Mouse (Mus musculus) cerebellum, adult 11 months (tissue): ENCODE data around the gene Mau2.
"Not testable (repeated sequence)": the region's sequence is repeated elsewhere in the genome, so short reads cannot be mapped to it uniquely, and the experiment has no call there.

ENCODE experiments used
- DNase-seq: peaks from one replicate; pipeline ENCODE4 v3.0.0; 2022

The Mau2 gene

DNA sequence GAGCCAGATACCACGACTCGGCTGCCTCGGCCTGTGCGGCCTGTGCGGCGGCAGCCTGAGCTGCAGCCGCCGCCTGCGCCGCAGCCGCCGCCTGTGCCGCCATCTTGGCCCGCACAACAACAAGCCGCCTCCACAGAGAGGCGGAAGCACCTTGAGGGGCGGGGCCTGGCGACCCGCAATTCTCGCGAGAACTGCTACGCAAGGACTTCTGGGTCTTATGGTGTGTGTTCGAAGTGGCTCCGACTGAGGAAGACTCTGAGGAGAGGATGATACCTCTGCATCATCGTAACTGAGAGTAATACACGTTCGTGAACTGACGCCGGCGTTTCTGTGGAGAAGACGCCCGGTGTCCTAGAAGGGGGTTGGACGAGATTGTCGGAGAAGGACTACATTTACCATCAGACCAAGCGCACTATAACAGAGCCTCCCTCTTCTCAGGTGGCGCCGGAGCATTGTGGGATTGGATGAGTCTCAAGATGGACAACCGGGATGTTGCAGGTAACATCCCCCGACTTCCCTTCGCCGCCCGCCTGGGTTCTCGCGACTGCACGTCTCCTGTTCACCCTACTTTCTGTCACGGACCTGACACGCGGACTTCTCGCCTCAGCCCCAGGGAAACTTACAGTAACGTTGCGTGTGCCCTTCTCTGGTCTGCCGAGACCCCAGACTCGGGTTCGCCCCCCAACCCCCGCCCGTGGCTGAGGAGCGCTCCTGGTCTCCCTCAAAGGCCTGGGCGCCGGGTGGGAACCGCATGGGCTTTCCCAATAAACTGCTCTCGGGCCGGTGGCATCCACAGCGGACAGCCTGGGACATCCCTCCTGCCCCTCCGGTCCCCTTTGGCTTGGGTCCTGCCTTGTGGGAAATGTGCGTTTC is at the start of gene Mau2, which contains the start of gene Sugp1:
TSS of gene Mau2 (minus strand) at position 152 of the 873 bp plus-strand sequence.
TSS of gene Sugp1 (plus strand) at position 231 of the 873 bp plus-strand sequence.
- DNase-seq = peak; percentile 96

DNA sequence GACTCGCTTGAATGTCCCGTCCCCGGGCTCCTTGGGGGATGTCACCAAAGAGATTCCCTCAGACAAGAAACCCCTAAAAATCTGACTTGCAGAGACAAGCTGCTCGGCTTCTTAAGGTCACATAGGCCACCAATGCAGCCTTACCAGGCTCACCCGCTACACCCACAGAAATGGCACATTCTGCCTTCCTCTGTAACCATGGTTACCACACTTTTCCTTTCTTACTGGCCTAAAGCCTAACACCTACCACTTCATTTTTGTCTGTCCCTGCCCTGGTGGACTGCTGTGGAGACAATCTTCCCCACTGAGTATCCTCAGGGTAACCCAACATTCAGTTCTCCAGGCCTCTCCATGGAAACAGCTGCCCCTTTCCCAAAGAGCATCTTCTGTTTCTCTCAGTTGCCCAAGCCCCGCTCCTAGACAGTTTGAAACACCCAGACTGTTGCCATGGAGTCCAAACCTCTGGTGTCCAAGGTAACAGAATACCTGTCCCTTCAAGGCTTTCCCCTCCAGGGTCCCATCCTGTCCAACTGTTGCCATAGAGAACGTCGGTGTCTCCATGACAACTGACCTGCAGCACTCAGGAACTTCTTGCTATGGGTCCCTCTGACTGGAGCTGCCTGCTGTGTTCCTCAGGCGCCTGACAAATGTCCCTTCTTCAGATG is 46.9 kb upstream of the Mau2 start:
- DNase-seq = no peak

DNA sequence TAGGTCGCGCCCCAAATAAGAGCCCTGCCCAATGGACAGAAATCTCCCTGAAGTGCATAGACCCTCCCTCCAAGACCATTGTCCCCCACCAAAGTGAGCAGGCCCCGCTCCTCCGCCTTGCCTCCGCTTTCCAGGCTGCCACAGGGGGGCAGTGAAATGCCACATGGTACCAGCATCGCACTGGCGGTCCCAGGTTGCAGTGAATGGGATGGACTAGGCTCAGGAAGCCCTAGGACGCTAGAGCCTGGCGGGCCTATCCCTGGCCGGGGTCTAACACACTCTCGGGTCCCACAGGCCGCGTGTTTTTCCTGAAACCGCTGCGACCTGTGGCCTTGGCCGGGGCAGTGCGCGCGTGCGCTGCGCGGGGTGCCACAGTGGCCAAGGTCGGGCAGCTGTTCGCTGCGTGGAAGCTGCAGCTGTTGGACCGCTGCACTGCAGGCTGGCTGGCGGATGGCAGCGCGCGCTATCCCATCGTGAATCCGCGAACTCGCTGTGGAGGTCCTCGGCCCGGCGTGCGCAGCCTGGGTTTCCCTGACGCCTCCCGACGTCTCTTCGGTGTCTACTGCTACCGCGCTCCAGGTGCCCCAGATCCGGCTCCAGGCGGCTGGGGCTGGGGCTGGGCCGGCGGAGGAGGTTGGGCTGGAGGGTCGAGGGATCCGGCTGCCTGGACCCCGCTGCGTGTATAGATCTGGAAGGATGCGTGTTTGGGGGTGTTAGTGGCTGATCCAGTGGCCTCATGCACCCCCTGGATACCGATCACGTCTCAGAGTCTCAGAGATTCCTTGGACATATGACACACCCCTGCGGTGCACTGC is 45.5 kb upstream of the Mau2 start:
- peak; percentile 34 for DNase-seq

DNA sequence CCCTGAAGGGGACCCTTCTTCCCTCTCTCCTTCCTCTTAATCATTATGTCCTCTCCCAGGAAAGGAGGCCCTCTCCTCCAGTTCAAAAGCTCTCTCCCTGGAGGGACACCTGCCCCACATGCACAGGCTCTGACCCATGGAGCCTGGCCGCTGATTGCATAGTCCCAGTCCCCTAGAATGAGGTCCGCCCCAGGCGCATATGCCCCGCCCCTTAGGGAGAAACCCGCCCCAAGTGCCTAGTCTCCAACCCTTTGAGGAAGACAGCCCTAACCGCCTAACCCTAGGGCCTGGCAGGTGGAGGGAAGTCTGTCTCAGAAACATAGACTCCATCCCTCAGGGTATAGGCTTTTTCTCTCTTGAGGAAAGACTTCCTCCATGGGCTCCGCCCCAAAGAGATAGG is 44.7 kb upstream of the Mau2 start:
- no peak for DNase-seq

DNA sequence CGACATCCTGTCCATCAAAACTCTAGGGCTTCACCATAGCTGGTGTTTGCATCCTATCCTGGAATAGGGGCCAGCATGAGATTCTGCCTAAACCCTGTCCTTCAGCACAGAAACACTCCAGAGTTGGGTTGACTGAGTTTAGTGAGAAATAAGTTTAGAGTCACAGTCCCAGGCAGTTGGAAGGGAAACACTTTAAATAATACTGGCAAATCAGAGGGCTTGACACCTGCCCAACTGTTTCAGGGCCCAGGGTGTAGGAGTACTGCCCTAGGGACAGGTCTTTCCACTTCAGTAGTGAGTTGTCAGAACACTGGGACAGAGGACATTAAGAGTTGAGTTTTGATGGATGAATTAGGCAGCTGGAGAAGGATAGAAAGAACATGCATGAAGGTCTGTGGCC is 43.6 kb upstream of the Mau2 start:
- no peak for DNase-seq

DNA sequence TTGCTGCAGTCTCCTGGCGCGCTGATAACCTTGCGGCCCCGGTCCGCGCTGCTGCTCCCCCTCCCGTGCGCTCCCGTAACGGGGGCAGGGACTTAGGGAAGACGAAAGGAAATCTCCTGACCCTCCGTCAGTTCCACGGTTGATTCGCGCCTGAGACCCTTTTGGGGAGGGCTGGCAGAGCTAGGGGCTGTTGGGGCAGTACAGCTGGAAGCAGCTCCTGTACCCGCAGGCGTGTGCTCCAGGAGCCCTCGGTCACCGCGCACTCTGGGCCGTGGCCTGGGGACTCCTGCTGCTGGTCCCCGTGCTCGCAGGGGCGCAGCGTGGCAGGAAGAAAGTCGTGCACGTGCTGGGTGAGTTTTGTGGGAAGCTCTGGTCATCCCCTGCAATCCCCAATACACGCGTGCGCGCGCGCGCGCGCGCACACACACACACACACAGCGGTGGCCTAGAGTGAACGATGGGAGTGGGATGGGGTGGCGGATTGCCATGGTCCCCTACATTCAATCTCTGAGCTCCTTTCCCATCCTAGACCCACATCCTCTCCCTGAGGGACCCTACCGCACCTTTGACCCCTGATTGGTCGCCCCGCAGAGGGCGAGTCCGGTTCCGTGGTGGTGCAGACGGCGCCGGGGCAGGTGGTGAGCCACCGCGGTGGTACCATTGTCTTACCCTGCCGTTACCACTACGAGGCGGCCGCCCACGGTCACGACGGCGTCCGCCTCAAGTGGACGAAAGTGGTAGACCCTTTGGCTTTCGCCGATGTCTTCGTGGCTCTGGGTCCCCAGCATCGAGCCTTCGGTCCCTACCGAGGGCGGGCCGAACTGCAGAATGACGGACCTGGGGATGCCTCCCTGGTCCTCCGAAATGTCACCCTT is 41.9 kb upstream of the Mau2 start:
- DNase-seq = peak; percentile 52

DNA sequence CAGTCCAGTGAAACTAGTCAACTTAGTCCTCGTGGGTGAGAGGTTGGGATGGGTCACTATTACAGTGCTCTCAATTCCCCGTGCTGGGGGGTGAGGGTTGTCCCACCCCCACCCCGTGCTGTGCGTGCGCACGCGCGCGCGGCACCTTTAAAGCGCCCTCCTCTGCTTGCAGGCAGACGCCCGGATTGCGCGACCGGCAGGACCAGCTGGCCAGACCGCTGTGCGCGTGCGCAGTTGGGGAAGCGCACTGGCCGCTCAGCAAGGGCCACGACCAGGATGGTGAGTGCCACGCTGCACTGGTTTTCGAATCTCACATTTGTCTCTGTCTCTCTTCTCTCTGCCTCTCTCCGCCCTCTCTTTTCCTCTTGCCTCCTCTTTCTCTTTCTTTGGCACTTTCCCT is 40.8 kb upstream of the Mau2 start, which contains the start of gene Hapln4:
TSS of gene Hapln4 (plus strand) at position 173 of the 400 bp plus-strand sequence.
- peak; percentile 89 for DNase-seq

DNA sequence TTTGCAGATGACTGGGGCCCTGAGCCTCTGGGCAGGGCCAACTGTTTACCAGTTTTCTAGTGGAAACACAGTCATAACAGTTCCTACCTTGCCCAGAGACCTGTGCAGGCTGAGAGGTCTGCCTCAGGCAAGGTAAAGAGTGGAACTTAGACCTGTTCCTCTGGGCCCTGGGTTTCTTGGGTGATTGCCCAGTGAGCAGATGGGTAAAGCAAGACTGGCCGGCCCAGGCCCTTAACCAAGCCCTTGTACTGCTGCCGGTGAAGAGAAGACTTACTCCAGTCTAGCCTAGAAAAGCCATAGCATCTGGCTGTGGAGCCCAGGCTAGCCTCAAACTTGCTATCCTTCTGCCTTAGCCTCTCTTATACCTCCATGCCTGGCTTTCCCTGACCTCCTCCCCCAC is 39.4 kb upstream of the Mau2 start:
- no peak for DNase-seq

DNA sequence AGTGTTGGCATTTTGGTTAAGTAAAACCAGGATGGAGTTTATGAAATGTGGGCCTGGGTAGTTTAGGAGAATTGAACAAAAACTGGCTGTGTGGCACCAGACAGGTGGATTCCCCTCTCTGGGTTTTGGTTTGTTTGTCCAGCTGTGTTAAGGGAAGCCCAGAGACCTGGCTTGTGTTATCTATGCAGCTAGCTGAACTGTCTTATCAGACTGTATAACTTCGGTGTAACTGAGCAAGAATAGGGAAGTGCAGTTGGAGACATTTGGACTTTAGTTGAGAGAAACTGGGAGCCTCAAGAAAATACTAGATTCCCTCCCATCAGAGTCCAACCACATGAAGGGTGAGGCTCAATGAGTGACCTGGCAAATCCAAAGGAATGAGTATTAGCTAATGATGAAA is 31.1 kb upstream of the Mau2 start:
- no peak for DNase-seq

DNA sequence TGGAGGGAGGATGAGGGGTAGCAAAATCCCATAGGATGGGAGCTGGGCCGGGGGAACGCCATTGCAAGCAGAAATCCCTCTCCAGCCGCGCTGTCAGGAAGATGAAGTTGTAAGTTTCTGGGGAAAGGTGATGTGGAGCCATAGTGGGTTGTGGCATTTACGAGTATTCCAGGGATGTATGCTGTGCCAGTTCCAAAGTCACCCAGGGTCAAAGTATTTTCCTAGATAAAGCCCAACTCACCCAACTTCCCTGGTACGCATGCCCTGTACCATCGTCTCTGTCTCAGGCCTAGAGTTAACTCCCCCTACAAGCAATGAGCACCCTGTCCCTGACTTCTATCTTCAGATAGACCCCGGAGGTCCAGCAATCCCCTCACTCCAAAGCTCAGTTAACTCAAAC is 30.6 kb upstream of the Mau2 start:
- DNase-seq = no peak

DNA sequence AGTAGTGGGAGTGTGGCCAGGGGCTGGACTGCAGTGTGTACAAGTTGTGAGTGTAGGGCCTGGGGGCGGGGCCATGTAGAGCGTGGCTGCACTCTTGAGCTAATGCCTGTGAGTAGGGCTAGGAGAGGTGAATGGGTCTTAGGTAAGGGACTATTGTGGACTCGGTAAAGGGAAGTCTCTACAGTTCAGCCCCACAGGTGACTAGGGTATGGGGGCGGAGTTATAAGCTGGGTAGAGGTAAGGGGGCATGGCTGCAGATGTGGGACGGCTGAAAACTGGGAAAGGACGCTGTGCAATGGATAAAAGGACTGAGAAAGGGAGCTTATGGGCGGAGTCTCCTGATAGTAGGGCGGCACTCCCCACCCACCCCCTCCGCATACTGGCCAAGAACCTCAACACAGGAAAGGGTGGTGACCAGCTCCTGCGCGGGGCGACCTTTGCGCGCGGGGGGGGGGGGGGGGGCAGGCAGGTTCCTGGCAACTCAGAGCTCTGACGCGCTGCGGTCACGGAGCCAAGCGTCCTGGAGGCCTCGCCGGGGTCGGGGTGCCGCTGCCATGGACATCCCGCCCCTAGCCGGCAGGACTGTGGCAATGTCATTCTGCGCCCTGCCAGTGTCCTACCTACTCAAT is 30.0 kb upstream of the Mau2 start, which contains the start of gene Tm6sf2:
TSS of gene Tm6sf2 (plus strand) at position 484 of the 629 bp plus-strand sequence.
- DNase-seq = no peak

DNA sequence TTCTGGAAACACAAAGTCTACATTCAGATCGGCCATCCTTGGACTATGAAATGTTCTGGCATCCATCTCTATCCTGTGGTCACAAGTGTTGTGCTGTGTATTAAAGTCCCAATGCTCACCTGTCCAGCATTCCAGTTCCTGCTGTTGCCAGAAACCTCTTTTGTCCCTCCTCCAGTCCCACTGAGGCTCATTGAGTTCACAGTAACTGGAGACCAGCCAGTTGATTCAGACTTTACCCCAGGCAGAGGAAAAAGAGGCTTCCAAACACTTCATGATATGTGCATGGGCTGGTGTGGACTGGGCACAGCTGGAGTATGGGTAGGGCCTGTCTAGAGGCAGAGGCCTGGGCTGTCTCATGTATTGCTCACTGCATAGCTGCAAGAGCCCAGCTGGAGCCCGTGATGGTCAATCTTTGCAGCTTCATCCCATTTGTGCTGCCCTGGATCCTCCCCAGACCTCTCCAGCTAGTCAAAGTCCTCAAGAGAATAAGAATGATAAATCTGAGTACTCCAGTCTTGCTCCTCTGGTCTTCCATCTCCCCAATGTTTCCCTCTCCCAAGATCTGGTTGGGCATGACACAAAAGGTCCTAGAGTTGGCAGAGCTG is 29.4 kb upstream of the Mau2 start:
- DNase-seq = no peak

DNA sequence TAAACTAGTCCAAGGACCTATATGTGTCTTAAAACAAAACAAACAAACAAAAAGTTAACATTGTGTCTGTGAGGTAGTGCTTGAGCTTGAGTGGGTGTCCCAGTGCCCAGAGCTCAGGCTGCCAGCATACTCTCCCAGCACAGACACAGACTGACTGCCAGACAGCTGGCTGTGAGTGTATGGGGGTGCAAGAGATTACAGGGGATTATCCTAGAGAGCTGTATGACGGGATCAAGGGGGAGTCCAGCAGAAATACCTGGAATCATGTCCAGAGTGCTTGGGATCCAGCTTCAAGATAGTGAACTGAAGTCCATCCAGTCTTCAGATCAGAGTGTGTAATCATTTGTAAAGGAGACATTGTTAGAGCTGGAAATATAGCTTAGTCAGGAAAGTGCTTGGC is 15.2 kb upstream of the Mau2 start:
- DNase-seq = no peak

DNA sequence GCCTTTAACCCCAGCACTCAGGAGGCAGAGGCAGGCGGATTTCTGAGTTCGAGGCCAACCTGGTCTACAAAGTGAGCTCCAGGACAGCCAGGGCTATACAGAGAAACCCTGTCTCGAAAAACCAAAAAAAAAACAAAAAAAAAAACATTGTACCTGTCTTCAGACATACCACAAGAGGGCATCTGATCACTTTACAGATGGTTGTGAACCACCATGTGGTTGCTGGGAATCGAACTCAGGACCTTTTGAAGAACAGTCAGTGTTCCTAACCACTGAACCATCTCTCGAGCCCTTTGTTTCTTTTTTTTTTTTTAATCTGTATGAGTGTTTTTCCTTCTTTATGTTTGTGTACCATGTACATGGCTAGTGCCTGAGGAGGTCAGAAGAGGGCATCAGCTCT is 7.9 kb upstream of the Mau2 start:
- DNase-seq = not testable (repeated sequence)

DNA sequence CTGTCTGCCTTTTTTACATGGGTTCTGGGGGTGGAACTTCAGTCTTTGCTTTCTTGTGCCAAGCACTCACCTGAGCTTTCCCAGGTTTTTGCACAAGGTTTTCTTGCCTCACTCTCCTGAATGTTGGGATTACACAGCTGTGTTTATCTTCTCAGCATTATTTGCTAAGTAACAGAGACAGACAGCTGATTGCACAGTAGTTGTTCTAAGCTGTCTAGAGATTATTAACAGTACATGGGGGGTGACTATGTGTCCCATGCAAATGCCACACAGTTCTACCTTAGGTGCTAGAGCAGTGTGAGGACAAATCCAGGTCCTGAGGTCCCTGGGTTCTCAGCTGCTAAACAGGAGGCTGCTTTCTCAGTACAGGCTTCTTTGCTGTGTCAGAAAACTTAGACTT is 7.1 kb upstream of the Mau2 start:
- no peak for DNase-seq

DNA sequence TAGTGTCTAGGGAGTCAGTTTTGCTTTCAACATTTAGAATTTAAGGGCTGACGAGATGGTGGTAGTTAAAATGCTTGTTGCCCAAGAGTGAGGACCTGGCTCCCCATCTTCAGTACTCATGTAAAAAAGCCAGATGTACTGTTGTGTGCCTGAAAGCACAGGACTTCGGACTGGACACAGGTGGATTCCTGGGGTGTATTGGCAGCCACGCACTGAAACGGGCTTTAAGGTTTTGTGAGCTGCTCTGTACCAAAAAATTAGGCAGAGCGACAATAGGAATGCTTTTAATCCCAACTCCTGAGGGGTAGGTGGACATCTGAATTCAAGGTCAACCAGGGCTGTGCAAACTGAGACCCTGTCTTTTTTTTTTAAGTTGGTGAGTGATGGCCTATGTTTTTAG is 1.5 kb upstream of the Mau2 start:
- DNase-seq = peak; percentile 17

DNA sequence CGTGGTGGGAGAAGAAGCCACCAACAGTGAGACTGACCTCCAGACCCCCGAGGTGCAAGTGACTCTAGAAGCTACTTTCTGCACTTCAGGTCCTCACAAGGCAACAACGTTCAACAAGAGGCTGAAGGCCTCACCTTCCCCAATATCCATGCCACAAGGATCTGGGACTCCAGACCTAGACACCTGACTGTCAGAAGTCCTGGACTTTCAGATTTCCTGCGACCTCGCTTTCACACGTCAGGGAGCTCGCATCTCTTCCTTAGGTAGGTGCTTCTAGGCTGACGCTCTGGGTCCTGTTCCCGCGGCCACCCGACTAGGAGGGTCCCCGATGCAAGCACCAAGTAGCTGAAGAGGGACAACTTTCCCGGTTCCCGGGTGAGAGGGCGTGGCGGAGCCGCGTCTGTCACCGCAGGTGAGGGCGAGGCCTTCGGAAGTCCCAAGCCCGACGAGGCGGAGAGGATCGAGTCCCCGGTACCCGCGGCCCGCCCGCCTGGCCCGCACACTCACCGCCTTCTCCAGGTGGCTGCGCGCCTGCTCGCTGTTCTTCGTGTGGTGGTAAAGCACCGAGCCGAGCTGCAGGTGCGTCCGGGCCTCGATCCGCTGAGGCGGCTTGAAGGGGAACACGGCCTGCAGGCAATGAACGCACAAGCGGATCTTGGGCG is 518 bp downstream of the Mau2 start:
- peak; percentile 6 for DNase-seq

DNA sequence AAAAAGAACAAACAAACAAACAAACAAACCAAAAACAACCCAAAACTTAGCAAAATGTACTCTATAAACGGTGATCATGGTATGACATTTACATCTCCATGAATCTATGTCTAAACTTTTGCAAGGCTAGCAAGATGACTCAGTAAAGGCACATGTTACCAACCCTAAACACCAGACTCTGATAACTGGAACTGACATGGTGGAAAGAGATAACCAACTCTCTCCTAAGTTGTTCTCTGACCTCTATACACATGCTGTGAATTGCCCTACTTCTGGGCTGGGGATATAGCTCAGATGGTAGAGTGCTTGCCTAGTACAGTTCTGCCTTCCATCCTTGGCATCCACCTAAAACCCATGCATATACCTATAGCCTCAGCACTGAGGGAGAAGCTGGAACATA is 4.5 kb downstream of the Mau2 start:
- DNase-seq = no peak

DNA sequence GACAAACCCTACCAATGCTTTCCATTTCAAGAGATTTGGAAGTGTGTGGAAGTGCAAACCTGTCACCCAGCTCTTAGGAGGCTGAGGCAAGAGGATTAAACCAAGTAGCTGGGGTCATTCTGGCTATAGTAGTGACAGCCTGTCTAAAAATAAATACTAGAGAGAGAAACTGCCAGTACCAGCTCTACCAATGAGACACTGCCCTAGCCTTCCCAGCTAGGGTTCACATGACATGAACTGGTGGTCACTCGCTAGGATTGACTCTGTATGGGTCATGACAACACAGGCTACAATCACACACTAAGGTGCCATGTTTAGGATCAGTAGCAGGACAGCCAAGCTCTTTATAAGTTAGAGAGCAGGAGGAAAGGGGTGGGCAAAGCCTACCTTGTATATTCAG is 12.3 kb downstream of the Mau2 start:
- no peak for DNase-seq

DNA sequence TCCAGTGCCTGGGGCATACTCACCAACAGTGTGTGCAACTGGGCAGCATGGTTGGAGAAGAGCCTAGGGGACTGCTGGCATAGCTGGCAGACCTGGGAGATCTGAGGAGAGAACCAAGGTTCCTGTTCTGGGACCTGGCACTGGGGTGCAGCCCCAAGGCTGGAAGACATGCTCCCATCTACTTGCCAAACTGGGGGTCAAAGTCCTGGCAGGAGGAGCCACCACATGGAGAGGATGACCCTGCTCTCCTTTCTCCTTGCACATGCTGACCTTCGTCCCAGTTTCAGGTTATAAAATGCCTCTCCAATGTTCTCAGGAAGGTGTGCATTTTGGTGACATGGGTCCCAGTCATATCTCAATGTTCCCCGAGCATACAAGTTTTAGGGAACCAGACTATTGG is 16.4 kb downstream of the Mau2 start:
- no peak for DNase-seq

DNA sequence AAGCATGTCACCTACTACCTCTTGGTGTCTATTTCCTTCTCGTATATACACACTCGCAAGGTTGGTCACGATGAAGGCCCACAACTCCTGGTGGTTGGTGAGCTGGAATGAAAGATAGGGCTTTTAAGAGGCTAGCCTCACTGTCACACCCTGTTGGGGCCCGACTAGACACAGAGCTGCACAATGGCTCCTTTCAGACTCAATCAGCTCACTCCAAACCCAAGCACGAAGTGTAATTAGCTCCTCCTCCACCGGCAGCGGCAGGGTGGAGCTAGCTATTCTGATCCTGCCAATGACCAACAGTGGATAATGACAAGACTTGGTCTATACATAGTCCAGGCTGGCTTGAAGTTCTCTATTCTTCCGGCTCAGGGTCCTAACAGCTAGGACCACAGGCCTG is 18.9 kb downstream of the Mau2 start:
- DNase-seq = no peak
